Mouse (Mus musculus): ENCODE measurements around the gene Olfr27.

Gene Olfr27

GRCm38 (mm10) chr9:39127831-39128230, at the start of gene Olfr27:
Olfr27 (plus strand) TSS chr9:39128131.
- DNase-seq (ENCODE audit: low read depth, low spot score) = no peak

DNA sequence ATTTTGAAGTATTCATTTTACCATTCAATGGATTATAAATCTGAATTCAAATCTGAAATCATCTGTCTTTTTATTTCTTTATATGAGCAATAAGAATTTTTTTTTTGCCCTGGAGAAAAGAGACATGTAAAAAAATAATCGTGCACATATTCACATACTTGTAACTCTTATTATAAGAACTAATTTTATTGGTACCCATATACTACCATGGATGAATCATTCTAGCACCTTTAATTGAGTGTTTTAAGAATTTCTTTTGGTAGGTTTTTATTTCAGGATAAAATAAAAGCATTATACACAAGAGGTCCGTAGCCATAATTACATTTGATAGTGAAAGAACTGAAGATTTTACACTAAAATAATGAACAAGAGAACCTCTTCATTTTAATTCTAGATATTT, 49.1 kb upstream of the Olfr27 start, which contains the start of gene Olfr938:
TSS of gene Olfr938 (minus strand) at position 101 of the 400 bp plus-strand sequence.
- DNase-seq (ENCODE audit: low read depth, low spot score) = no peak

GRCm38 (mm10) chr9:39127326-39127725, 605 bp upstream of the Olfr27 start:
- no peak for DNase-seq (ENCODE audit: low read depth, low spot score)

DNA sequence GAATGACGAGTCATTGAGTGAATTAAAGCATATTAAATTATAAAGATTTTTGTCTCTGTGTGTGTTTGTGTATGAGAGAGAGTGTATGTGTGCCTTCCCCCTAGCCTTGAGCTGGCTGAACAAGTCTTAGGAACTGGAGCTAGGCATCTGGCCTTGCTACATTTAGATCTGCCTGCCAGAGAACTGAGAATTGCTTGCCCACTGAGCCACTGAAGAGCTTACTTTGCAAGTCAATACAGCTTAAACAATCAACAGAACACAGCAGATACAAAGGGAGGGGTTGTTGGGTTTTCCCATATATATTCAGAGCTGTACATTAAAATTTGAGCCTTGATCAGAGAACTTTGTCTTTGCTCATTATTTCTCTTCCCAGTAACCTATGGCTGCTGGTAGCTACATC, 24.5 kb downstream of the Olfr27 start:
- DNase-seq (ENCODE audit: low read depth, low spot score) = no peak

GRCm38 (mm10) chr9:39166004-39166403, 38.1 kb downstream of the Olfr27 start, which contains the start of gene Olfr943:
Olfr943 (plus strand) TSS chr9:39166304.
- no peak for DNase-seq (ENCODE audit: low read depth, low spot score)

All from A20 (cell line).